Mouse (Mus musculus) ES-Bruce4 (cell line): ENCODE measurements around the gene Mcoln2.

Source experiments
- CTCF ChIP-seq: IDR thresholded peaks from one replicate; pipeline ENCODE4 v1.8.1; 2011; ENCODE audit warnings: low read depth, low read length
- POLR2A ChIP-seq: IDR thresholded peaks from one replicate; pipeline ENCODE4 v1.8.1; 2011; ENCODE audit warnings: low read length; ENCODE audit not compliant: insufficient read depth

DNA sequence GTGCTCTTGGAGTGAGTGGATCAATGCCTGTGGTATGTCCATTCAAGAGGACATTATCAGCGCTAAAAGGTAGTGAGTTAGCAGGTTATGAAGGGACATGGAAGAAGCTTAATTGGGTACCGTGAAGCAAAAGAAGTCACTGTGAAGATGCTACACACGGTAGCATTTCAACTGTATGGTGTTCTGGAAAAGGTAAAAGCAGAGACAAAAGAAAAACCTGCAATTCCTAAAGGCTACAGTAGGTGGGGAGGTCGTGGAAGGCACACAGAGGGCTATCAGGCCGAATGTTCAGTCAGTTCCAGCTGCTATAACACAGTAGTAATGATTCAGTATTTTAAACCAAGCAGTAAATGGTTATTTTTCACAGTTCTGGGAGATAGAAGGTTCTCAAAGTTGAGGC lies 4.1 kb upstream of the Mcoln2 start:
- TF ChIP-seq POLR2A (no peak), CTCF (peak; percentile 9)
